Mouse (Mus musculus): ENCODE measurements at regions not wholly inside any gene's neighbourhood (a gene's known extent, or its start where the extent isn't known, plus 50 kb on each side); places are given as distances from the start of the nearest gene placed in this dataset.

GRCm38 (mm10) chr1:193847922-193848321 is 477.8 kb upstream of the Camk1g start:
- Histone ChIP-seq H3K4me2 (no peak overlapping the region), H3K27me3 (replicated peaks; ENCODE audit: control insufficient read depth, insufficient read depth, low read length) (no peaks in the 10 kb centered on the region), H3K9ac (ENCODE audit: low read depth, low read length) (no peak overlapping the region), H3K9me3 (ENCODE audit: control insufficient read depth, low read length) (no peaks in the 10 kb centered on the region), H3K4me3 (ENCODE audit: low read depth, low read length) (no peak overlapping the region), H3K36me3 (ENCODE audit: control insufficient read depth, insufficient read depth, low read length) (no peaks in the 10 kb centered on the region), H3K27ac (ENCODE audit: low read depth, low read length) (no peak overlapping the region), H3K4me1 (replicated peaks; ENCODE audit: control insufficient read depth, insufficient read depth, low read length) (no peaks in the 10 kb centered on the region)
- DNase-seq (ENCODE audit: low spot score) (no peak), ATAC-seq (replicated peaks; ENCODE audit: low FRiP score) (no peak)
- 80% methylated on average over 5 of the region's 5 CpGs for whole genome bisulfite sequencing

DNA sequence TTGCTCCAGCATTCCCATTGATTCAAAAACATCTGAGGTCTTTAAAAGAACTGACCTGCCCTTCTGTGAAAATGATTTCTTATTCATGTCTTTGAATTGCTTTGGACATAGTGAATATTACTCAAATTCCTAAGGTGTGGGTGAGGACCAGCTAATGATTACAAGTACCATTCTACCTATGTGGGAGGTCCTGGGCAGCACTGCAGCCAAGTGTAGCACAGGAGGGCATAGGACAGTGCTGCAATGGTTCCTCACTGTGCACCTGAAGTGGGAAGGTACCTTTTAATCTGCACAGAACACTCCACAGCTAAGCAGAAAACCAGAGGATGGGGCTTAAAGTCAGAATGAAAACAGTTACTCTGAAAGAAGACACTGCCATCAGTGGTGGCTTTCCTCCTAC is 474.8 kb upstream of the Camk1g start:
- no peak for DNase-seq (ENCODE audit: low spot score)
- Histone ChIP-seq H3K9ac (ENCODE audit: low read depth, low read length) (no peak overlapping the region), H3K9me3 (ENCODE audit: control insufficient read depth, low read length) (no peaks in the 10 kb centered on the region), H3K4me1 (replicated peaks; ENCODE audit: control insufficient read depth, insufficient read depth, low read length) (no peaks in the 10 kb centered on the region), H3K27me3 (replicated peaks; ENCODE audit: control insufficient read depth, insufficient read depth, low read length) (no peaks in the 10 kb centered on the region), H3K4me3 (ENCODE audit: low read depth, low read length) (no peak overlapping the region), H3K27ac (ENCODE audit: low read depth, low read length) (no peak overlapping the region), H3K4me2 (no peak overlapping the region), H3K36me3 (ENCODE audit: control insufficient read depth, insufficient read depth, low read length) (no peaks in the 10 kb centered on the region)
- ATAC-seq (replicated peaks; ENCODE audit: low FRiP score) = no peak

DNA sequence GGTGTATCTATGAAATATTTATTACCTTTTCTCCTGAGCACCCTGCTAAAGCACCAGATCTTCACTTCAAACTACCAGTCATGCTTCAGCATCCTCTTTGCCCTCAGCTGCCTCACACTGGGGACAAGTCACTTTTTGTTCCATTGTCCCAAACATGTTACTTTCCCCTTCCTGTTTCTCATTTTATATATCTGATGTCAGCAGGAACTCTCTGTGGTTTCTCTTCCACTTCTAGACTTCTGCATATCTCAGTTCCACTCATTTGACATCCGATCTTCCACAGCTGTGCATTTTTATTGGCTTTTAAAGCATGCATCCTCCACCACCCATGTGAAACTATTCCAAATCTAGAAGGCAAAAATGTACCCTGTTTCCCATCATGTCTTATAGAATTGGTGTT is 474.4 kb upstream of the Camk1g start:
- Histone ChIP-seq H3K4me3 (ENCODE audit: low read depth, low read length) (no peak overlapping the region), H3K27me3 (replicated peaks; ENCODE audit: control insufficient read depth, insufficient read depth, low read length) (no peaks in the 10 kb centered on the region), H3K36me3 (ENCODE audit: control insufficient read depth, insufficient read depth, low read length) (no peaks in the 10 kb centered on the region), H3K27ac (ENCODE audit: low read depth, low read length) (no peak overlapping the region), H3K9ac (ENCODE audit: low read depth, low read length) (no peak overlapping the region), H3K9me3 (ENCODE audit: control insufficient read depth, low read length) (no peaks in the 10 kb centered on the region), H3K4me2 (no peak overlapping the region), H3K4me1 (replicated peaks; ENCODE audit: control insufficient read depth, insufficient read depth, low read length) (no peaks in the 10 kb centered on the region)
- no peak for ATAC-seq (replicated peaks; ENCODE audit: low FRiP score)
- WGBS = 37% methylated on average over 1 of the region's 1 CpGs
- DNase-seq (ENCODE audit: low spot score) = no peak

GRCm38 (mm10) chr1:193800998-193801397 is 430.9 kb upstream of the Camk1g start:
- DNase-seq (ENCODE audit: low spot score) = no peak

DNA sequence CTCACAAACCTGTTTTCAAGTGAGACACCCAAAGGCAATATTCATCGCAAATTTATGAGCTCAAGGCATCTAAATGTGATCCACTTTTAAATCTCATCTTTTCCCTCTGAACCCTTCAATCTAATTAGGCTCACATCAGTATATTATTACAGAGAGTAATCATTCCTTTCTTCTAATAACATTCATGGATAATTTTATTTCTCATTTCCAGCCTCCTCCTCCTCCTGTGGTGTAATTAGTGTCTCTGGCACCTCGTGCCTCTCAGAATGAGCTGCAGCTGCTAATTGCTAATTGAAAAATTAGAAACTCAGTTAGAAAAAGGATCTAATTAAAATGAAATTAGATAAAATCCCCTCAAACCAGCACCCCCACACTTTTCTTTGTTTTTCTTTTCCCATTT is 420.5 kb upstream of the Camk1g start:
- Histone ChIP-seq H3K4me2 (no peak overlapping the region), H3K4me1 (replicated peaks; ENCODE audit: control insufficient read depth, insufficient read depth, low read length) (no peaks in the 10 kb centered on the region), H3K27ac (ENCODE audit: low read depth, low read length) (no peak overlapping the region), H3K27me3 (replicated peaks; ENCODE audit: control insufficient read depth, insufficient read depth, low read length) (no peaks in the 10 kb centered on the region), H3K9me3 (ENCODE audit: control insufficient read depth, low read length) (no peaks in the 10 kb centered on the region), H3K4me3 (ENCODE audit: low read depth, low read length) (no peak overlapping the region), H3K9ac (ENCODE audit: low read depth, low read length) (no peak overlapping the region), H3K36me3 (ENCODE audit: control insufficient read depth, insufficient read depth, low read length) (no peaks in the 10 kb centered on the region)
- ATAC-seq (replicated peaks; ENCODE audit: low FRiP score) (no peak), DNase-seq (ENCODE audit: low spot score) (no peak)
- WGBS = 80% methylated on average over 2 of the region's 2 CpGs

More at GRCm38 (mm10) chr1:193800998-193801397, 430.9 kb upstream of the Camk1g start:
- Histone ChIP-seq H3K4me1 (replicated peaks; ENCODE audit: control insufficient read depth, insufficient read depth, low read length) (no peaks in the 10 kb centered on the region), H3K27ac (ENCODE audit: low read depth, low read length) (no peak overlapping the region), H3K9ac (ENCODE audit: low read depth, low read length) (no peak overlapping the region), H3K36me3 (ENCODE audit: control insufficient read depth, insufficient read depth, low read length) (no peaks in the 10 kb centered on the region), H3K27me3 (replicated peaks; ENCODE audit: control insufficient read depth, insufficient read depth, low read length) (no peaks in the 10 kb centered on the region), H3K9me3 (ENCODE audit: control insufficient read depth, low read length) (no peaks in the 10 kb centered on the region), H3K4me3 (ENCODE audit: low read depth, low read length) (no peak overlapping the region), H3K4me2 (no peak overlapping the region)
- ATAC-seq (replicated peaks; ENCODE audit: low FRiP score) = no peak
- 51% methylated on average over 3 of the region's 3 CpGs for WGBS

DNA sequence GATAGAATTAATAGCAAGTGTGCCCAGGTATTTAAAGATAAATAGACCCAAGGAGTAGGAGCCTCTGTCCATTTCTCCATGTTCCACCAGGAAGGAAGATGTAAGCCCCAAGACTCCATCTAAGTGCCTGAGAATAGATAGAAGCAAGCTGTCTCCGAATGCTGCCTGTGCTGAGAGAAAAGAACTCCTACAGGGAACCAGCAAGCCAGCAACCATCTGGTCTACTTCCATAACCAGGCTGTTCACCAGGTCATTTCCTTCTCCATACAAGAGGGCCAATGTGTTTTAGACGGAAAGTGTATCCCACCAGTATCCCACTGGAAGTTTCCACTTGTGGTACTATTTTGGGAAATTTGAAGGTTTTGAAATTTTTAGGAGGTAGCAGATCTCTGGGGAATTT is 418.4 kb upstream of the Camk1g start:
- H3K27me3 ChIP-seq (replicated peaks; ENCODE audit: control insufficient read depth, insufficient read depth, low read length) = no peaks in the 10 kb centered on the region
- H3K9ac ChIP-seq (ENCODE audit: low read depth, low read length) = no peak overlapping the region
- no peak for DNase-seq (ENCODE audit: low spot score)
- ATAC-seq (replicated peaks; ENCODE audit: low FRiP score) = no peak
- H3K4me3 ChIP-seq (ENCODE audit: low read depth, low read length) = no peak overlapping the region
- no peaks in the 10 kb centered on the region for H3K36me3 ChIP-seq (ENCODE audit: control insufficient read depth, insufficient read depth, low read length)
- no peaks in the 10 kb centered on the region for H3K4me1 ChIP-seq (replicated peaks; ENCODE audit: control insufficient read depth, insufficient read depth, low read length)
- H3K9me3 ChIP-seq (ENCODE audit: control insufficient read depth, low read length) = no peaks in the 10 kb centered on the region
- no peak overlapping the region for H3K4me2 ChIP-seq
- 84% methylated on average over 2 of the region's 2 CpGs for WGBS
- H3K27ac ChIP-seq (ENCODE audit: low read depth, low read length) = no peak overlapping the region

DNA sequence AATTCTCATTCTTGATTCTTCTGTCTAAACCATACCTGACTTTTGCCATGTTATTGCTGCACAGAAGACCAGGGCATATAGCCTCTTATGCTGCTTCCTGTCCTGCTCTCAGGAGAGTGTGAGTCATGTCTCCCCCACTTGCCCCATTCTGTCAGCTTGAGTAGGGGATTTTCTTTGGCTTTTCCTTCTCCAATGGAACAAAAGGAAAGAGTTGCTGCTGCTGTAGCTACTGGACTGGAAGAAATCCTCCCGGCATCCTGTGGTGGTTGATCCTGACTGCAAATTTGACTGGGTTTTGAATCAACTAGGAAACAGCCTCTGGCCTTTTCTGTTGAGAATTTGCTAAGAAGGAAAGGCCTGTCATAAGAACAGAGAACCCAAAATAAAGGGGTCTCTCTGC is 417.3 kb upstream of the Camk1g start:
- Histone ChIP-seq H3K4me1 (replicated peaks; ENCODE audit: control insufficient read depth, insufficient read depth, low read length) (no peaks in the 10 kb centered on the region), H3K27ac (ENCODE audit: low read depth, low read length) (no peak overlapping the region), H3K4me3 (ENCODE audit: low read depth, low read length) (no peak overlapping the region), H3K27me3 (replicated peaks; ENCODE audit: control insufficient read depth, insufficient read depth, low read length) (no peaks in the 10 kb centered on the region), H3K36me3 (ENCODE audit: control insufficient read depth, insufficient read depth, low read length) (no peaks in the 10 kb centered on the region), H3K9ac (ENCODE audit: low read depth, low read length) (no peak overlapping the region), H3K4me2 (no peak overlapping the region), H3K9me3 (ENCODE audit: control insufficient read depth, low read length) (no peaks in the 10 kb centered on the region)
- DNase-seq (ENCODE audit: low spot score) (no peak), ATAC-seq (replicated peaks; ENCODE audit: low FRiP score) (no peak)
- WGBS = 71% methylated on average over 1 of the region's 1 CpGs

DNA sequence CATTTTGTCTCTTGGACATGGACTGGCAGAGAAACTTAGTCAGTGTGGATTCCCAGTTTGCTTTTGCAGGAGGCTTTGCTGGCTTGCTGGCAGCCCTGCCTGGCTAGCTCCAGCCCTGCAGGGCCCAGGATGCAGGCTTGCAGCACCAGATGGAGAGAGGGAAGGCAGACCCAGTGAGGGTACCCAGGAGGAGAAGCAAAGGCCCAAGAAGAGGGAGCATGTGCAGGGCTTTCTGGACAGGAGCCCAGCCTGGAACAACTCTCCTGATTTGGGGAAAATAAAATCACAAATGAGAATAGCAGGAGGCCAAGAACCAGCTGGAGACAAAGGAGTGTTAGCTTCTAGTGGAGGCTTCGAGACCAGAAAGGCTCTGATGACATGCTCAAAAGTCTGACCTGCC is 414.9 kb upstream of the Camk1g start:
- H3K4me3 ChIP-seq (ENCODE audit: low read depth, low read length) = no peak overlapping the region
- DNase-seq (ENCODE audit: low spot score) (no peak), ATAC-seq (replicated peaks; ENCODE audit: low FRiP score) (no peak)
- H3K4me1 ChIP-seq (replicated peaks; ENCODE audit: control insufficient read depth, insufficient read depth, low read length) = no peaks in the 10 kb centered on the region
- no peak overlapping the region for H3K4me2 ChIP-seq
- no peaks in the 10 kb centered on the region for H3K36me3 ChIP-seq (ENCODE audit: control insufficient read depth, insufficient read depth, low read length)
- WGBS = 69% methylated on average over 1 of the region's 1 CpGs
- no peaks in the 10 kb centered on the region for H3K27me3 ChIP-seq (replicated peaks; ENCODE audit: control insufficient read depth, insufficient read depth, low read length)
- H3K27ac ChIP-seq (ENCODE audit: low read depth, low read length) = no peak overlapping the region
- no peaks in the 10 kb centered on the region for H3K9me3 ChIP-seq (ENCODE audit: control insufficient read depth, low read length)
- no peak overlapping the region for H3K9ac ChIP-seq (ENCODE audit: low read depth, low read length)

GRCm38 (mm10) chr1:193784526-193784925 is 414.4 kb upstream of the Camk1g start:
- Histone ChIP-seq H3K9ac (ENCODE audit: low read depth, low read length) (no peak overlapping the region), H3K4me1 (replicated peaks; ENCODE audit: control insufficient read depth, insufficient read depth, low read length) (no peaks in the 10 kb centered on the region), H3K36me3 (ENCODE audit: control insufficient read depth, insufficient read depth, low read length) (no peaks in the 10 kb centered on the region), H3K27ac (ENCODE audit: low read depth, low read length) (no peak overlapping the region), H3K4me3 (ENCODE audit: low read depth, low read length) (no peak overlapping the region), H3K4me2 (no peak overlapping the region), H3K9me3 (ENCODE audit: control insufficient read depth, low read length) (no peaks in the 10 kb centered on the region), H3K27me3 (replicated peaks; ENCODE audit: control insufficient read depth, insufficient read depth, low read length) (no peaks in the 10 kb centered on the region)
- ATAC-seq (replicated peaks; ENCODE audit: low FRiP score) (no peak), DNase-seq (ENCODE audit: low spot score) (no peak)
- 70% methylated on average over 2 of the region's 2 CpGs for WGBS

Data from liver, embryonic 11.5 days (tissue).